Mouse (Mus musculus): ENCODE results near the gene Scaf11. TPM values are rescaled to one million over a fixed set of nuclear protein-coding genes. Genes with fewer than 3 reads are reported as not detected.
"Not testable (repeated sequence)": the region's sequence is repeated elsewhere in the genome, so short reads cannot be mapped to it uniquely, and the experiment has no call there.

Scaf11 gene
- 10 to 100 TPM; 49.2 to 52.3 TPM for total RNA-seq (2021)
- long read RNA-seq, experiment 1, full-length matches to known transcripts, result 3 of 11 reads
- long read RNA-seq, experiment 1, partial matches to known transcripts, result 2 of 11 reads
- long read RNA-seq, experiment 1, other reads (novel, unspliced or antisense), result 6 of 11 reads
- long read RNA-seq, experiment 2, full-length matches to known transcripts, result 1 of 8 reads
- long read RNA-seq, experiment 2, partial matches to known transcripts, result 1 of 8 reads
- long read RNA-seq, experiment 2, other reads (novel, unspliced or antisense), result 6 of 8 reads

- DNase-seq (ENCODE audit: low spot score in 2 of 2), result peak; percentile 90 to 96
These were observed at the start of gene Scaf11 for GRCm38 (mm10) chr15:96460730-96461540. Gene Scaf11 (minus strand): TSS chr15:96460843.

GRCm38 (mm10) chr15:96507097-96507840, 46.6 kb upstream of the Scaf11 start:
- DNase-seq (ENCODE audit: low spot score in 2 of 2), result peak; percentile 48 to 78

GRCm38 (mm10) chr15:96497646-96498045, 37.0 kb upstream of the Scaf11 start:
- DNase-seq (ENCODE audit: low spot score in 2 of 2), result no peak

GRCm38 (mm10) chr15:96494279-96494678, 33.6 kb upstream of the Scaf11 start:
- DNase-seq (ENCODE audit: low spot score in 2 of 2), result no peak

GRCm38 (mm10) chr15:96493573-96493972, 32.9 kb upstream of the Scaf11 start:
- no peak for DNase-seq (ENCODE audit: low spot score in 2 of 2)

- DNase-seq (ENCODE audit: low spot score in 2 of 2), result not testable (repeated sequence)
These were observed 32.3 kb upstream of the Scaf11 start for GRCm38 (mm10) chr15:96492919-96493318.

- DNase-seq (ENCODE audit: low spot score in 2 of 2), result no peak
These were observed 31.4 kb upstream of the Scaf11 start for GRCm38 (mm10) chr15:96491861-96492641.

- no peak for DNase-seq (ENCODE audit: low spot score in 2 of 2)
These were observed 30.8 kb upstream of the Scaf11 start for GRCm38 (mm10) chr15:96491421-96491820.

- DNase-seq (ENCODE audit: low spot score in 2 of 2), result no peak
These were observed 29.5 kb upstream of the Scaf11 start for GRCm38 (mm10) chr15:96490123-96490522.

GRCm38 (mm10) chr15:96488941-96489786, 28.5 kb upstream of the Scaf11 start:
- DNase-seq (ENCODE audit: low spot score in 2 of 2), result no peak

GRCm38 (mm10) chr15:96487066-96487698, 26.5 kb upstream of the Scaf11 start:
- no peak for DNase-seq (ENCODE audit: low spot score in 2 of 2)

GRCm38 (mm10) chr15:96480822-96481221, 20.2 kb upstream of the Scaf11 start:
- no peak for DNase-seq (ENCODE audit: low spot score in 2 of 2)

GRCm38 (mm10) chr15:96478006-96478405, 17.4 kb upstream of the Scaf11 start:
- no peak for DNase-seq (ENCODE audit: low spot score in 2 of 2)

- DNase-seq (ENCODE audit: low spot score in 2 of 2), result peak; percentile 76 to 81
These were observed 15.7 kb upstream of the Scaf11 start for GRCm38 (mm10) chr15:96476359-96476758.

- no peak for DNase-seq (ENCODE audit: low spot score in 2 of 2)
These were observed 14.9 kb upstream of the Scaf11 start for GRCm38 (mm10) chr15:96475571-96475972.

GRCm38 (mm10) chr15:96474325-96474955, 13.8 kb upstream of the Scaf11 start:
- DNase-seq (ENCODE audit: low spot score in 2 of 2), result no peak

GRCm38 (mm10) chr15:96473920-96474319, 13.3 kb upstream of the Scaf11 start:
- DNase-seq (ENCODE audit: low spot score in 2 of 2), result no peak

- DNase-seq (ENCODE audit: low spot score in 2 of 2), result no peak
These were observed 7.7 kb upstream of the Scaf11 start for GRCm38 (mm10) chr15:96468316-96468715.

- no peak for DNase-seq (ENCODE audit: low spot score in 2 of 2)
These were observed 7.2 kb upstream of the Scaf11 start for GRCm38 (mm10) chr15:96467844-96468243.

Measured in layer of hippocampus, postnatal 14 days (tissue).